Mouse (Mus musculus) monocyte, adult 5-6 weeks (primary cell): Measurements from ENCODE around the gene Btd. TPM values are rescaled to one million over a fixed set of nuclear protein-coding genes. Genes with fewer than 3 reads are reported as not detected.

ENCODE experiments used
- ATAC-seq: fragments of 153-309, 156-312 bp; replicated peaks from 2 replicates; pipeline ENCODE4 v1.8.0; 2017; ENCODE audit warnings: mild to moderate bottlenecking; ENCODE audit not compliant: low TSS enrichment, insufficient number of reproducible peaks, severe bottlenecking, poor library complexity, low FRiP score
- total RNA-seq: library from RNA; stranded (forward); fragments of 200-1000, 200-491, 200-594 nt; gene quantifications from 3 replicates; pipeline ENCODE4 v1.2.3, GENCODE M21; 2017

Gene Btd
- total RNA-seq, 1 experiment from 2014 or later = 9.9 TPM

DNA sequence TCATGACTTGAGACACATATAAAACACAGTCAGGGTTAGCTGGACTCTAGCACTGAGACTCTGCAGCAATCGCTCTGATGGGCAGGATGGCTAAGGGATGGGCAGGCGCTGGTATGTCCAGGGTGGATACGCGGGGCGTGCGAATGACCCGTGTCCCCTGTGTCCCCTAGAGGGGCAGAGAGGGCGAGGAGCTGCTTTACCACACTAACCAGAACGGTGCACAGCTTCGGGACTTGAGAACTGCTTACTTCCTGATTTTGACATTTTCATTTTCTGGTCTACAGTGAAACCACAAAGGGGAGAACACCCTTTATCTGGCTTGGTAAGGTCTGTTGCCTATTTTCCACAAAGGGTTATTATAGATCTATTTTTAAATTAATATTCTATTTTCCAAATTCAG is 44.9 kb downstream of the Btd start:
- ATAC-seq = peak; percentile 78

DNA sequence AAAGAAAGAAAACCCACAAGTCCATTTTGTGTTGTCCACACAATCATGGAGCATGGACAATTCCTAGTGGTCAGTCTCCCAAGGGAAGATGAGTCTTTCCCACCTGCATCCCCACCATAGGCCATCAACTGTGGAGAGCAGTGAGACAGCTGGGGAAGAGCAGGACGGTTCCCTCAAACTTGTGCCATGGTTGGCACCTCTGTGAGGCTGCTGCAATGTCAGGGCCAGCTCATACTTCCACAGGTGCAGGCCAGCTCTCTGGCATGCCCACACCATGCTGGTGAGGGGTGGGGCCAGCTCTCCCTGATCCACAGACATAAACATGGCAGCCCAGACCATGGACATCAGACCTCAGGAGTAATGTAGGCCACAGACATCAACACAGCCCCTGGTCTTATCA is 45.4 kb downstream of the Btd start:
- no peak for ATAC-seq

- ATAC-seq = no peak
Observed at GRCm38 (mm10) chr14:31692536-31692935, 51.7 kb downstream of the Btd start.

- peak; percentile 73; the same call in 1 of the 2 replicates for ATAC-seq
Observed at GRCm38 (mm10) chr14:31696206-31696984, 55.6 kb downstream of the Btd start.

GRCm38 (mm10) chr14:31696985-31697303 is 56.1 kb downstream of the Btd start:
- ATAC-seq = no peak

DNA sequence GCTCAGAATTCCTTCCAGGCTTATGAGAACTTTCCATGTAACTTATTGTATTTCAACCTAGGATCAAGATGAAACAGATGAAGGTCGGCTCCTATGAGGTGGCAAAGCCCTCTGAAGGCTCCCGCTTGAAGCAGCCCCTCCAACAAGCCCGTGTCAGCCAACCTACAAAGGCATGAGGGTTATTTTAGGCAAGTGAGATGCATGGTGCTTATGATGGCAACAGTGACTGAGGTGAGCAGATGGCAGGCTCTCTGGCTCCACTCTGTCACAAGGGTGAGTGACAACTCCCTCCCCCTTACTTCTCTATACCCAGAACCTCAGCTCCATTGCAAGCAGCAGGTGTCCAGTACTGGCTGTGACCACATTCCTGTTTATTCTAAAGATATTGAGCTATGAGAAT is 56.5 kb downstream of the Btd start:
- ATAC-seq = no peak

GRCm38 (mm10) chr14:31697755-31698154 is 56.9 kb downstream of the Btd start:
- ATAC-seq = no peak

DNA sequence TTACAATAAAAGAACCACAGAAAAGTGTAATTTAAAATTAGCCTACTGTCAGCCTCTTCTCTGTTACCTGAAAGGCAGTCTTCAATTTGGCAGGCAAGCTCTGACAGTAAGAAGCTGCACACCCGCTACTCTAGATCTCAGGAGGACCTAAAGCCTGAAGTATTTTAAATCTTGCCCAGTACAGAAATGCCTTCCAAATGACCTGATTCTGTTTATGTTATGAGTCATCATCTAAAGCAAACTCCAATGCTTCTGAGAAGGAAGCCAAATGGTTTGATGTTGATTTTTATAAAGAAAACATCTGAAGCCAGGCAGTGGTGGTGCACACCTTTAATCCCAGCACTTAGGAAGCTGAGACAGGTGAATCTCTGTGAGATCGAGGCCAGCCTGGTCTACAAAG is 59.5 kb downstream of the Btd start:
- ATAC-seq = no peak

GRCm38 (mm10) chr14:31709343-31709742 is 68.5 kb downstream of the Btd start:
- ATAC-seq = no peak

DNA sequence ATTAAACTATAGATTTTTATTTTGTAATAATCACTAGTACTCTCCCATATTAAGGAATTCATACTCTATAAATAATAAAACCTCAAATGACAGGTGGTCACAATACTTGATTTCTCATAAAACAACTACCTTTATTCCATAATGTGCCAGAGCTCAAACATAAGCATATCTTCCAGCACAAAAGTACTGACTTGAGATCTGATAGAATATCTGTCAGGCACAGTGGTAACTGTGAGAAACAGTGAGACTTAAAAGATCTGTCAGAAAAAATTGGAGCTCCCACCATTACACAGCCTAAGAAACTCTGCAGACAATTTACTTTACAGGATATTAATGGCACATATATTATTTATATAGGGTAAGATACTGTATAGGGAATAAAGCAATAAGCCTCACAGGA is 74.8 kb downstream of the Btd start:
- no peak for ATAC-seq

- no peak for ATAC-seq
Observed at GRCm38 (mm10) chr14:31717360-31717759, 76.5 kb downstream of the Btd start.

Other genes with a start within 250 kb of the Btd start
- gene Sh3bp5, start 204.9 kb upstream of the Btd start, total RNA-seq = 37.1 to 51.1 TPM (median 40.7 TPM) in 3 replicates
- 29.3 to 40.9 TPM (median 37.0 TPM) in 3 replicates for gene Eaf1, start 146.6 kb upstream of the Btd start, total RNA-seq
- gene Mettl6, start 146.0 kb upstream of the Btd start, total RNA-seq = 46.2 to 75.1 TPM (median 57.2 TPM) in 3 replicates
- gene Colq, start 49.7 kb upstream of the Btd start, total RNA-seq = 0.19 to 1.0 TPM in 2 of 3 replicates, not detected in the other
- not detected in 3 replicates for gene Gm49387, start 150 bp upstream of the Btd start, total RNA-seq
- 10.1 to 31.8 TPM (median 11.9 TPM) in 3 replicates for gene Hacl1, start 258 bp downstream of the Btd start, total RNA-seq
- gene Ankrd28, start 189.6 kb downstream of the Btd start, total RNA-seq = 6.5 to 17.1 TPM (median 9.9 TPM) in 3 replicates